Mouse (Mus musculus) brown adipose tissue, adult 24 weeks (tissue): ENCODE measurements around the gene 1600014C10Rik. TPM values are rescaled to one million over a fixed set of nuclear protein-coding genes. Genes with fewer than 3 reads are reported as not detected.

Experiments
- H3K27ac ChIP-seq: fragments of 200-500 bp; replicated peaks from 2 replicates; pipeline ENCODE4 v1.5.1; 2012; ENCODE audit warnings: low read depth, mild to moderate bottlenecking, low read length
- H3K4me1 ChIP-seq: fragments of 200-500 bp; 2 replicates; pipeline ENCODE4 v1.6.1; 2012; ENCODE audit warnings: low read length, mixed read lengths; ENCODE audit not compliant: control insufficient read depth, insufficient read depth, insufficient read length
- H3K4me3 ChIP-seq: fragments of 200-500 bp; 2 replicates; pipeline ENCODE4 v1.5.1; 2012; ENCODE audit warnings: low read depth, mild to moderate bottlenecking, low read length, moderate library complexity; ENCODE audit not compliant: insufficient read depth
- polyA plus RNA-seq: library from polyadenylated mRNA; stranded (reverse); fragments of >200 nt; gene quantifications from 2 replicates; pipeline ENCODE4 v1.2.4, GENCODE M21; 2012; ENCODE audit not compliant: missing spikeins, insufficient read depth, insufficient read length

The 1600014C10Rik gene
- polyA plus RNA-seq, 1 experiment, result 63.9 TPM

DNA sequence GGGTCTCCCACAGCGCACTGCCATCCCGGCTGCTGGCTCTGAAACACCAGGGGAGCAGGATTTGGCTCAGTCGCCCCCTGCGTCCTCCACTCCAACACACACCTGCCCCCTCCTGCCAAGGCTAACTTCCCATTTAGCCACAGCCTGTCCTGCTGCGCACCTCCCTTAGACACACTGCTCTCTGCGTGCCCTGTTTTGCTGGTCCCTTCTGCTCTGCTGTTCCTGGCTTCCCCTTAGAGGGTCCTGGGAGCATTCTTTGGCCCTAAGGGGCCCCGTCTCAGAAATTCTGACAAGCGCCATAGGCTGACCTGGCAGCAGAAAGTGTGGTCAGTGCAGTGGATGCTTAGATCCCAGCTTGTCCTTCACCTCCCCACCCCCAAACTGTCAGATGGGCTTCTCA lies 8.1 kb downstream of the 1600014C10Rik start:
- no peak overlapping the region for H3K27ac ChIP-seq
- H3K4me3 ChIP-seq, result no peak overlapping the region
- H3K4me1 ChIP-seq, result peaks cover 19% of the 10 kb centered on the region

GRCm38 (mm10) chr7:38191571-38191970 lies 8.6 kb downstream of the 1600014C10Rik start:
- H3K4me1 ChIP-seq, result peaks cover 18% of the 10 kb centered on the region
- no peak overlapping the region for H3K27ac ChIP-seq
- no peak overlapping the region for H3K4me3 ChIP-seq

DNA sequence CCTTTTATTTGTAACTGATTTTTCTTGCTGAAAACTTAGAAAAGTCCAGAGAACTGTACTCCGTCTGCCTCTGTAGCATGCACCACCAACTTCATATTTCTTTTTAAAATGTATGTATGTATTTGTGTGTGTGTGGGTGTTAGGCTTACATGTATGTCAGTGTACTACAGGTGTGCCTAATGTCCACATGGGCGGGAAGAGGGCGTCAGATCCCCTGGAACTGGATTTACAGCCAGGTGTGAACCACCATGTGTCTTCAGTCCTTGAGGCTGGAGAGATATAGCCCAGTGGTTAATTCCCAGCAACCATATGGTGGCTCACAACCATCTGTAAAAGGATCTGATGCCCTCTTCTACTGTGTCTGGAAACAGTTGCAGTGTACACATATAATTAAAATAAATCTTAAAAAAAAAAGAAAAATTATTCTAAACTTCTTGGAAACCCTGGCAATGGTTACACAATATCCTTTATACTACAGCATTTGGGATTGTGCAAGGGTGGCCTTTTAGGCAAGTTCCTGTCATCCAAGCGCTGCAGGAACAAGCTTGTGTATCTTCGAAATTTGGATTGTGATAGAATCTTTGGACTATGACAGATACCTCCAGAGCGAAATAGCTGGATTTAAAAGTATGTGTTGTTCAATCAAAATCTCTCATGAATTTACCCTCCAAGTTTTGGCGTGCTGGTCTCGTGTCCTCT lies 17.0 kb downstream of the 1600014C10Rik start:
- Histone ChIP-seq H3K4me1 (peaks cover 7% of the 10 kb centered on the region; the same call in 1 of the 2 replicates), H3K27ac (peak overlapping the region; percentile 18; the same call in 1 of the 2 replicates), H3K4me3 (no peak overlapping the region)

GRCm38 (mm10) chr7:38200606-38201289 lies 17.7 kb downstream of the 1600014C10Rik start:
- no peak overlapping the region for H3K4me3 ChIP-seq
- H3K27ac ChIP-seq, result peak overlapping the region; percentile 18; the same call in 1 of the 2 replicates
- H3K4me1 ChIP-seq, result peaks cover 7% of the 10 kb centered on the region; the same call in 1 of the 2 replicates

GRCm38 (mm10) chr7:38201290-38201658 lies 18.3 kb downstream of the 1600014C10Rik start:
- Histone ChIP-seq H3K27ac (no peak overlapping the region), H3K4me1 (peaks cover 7% of the 10 kb centered on the region; the same call in 1 of the 2 replicates)

GRCm38 (mm10) chr7:38204314-38204713 lies 21.3 kb downstream of the 1600014C10Rik start:
- H3K27ac ChIP-seq, result no peak overlapping the region
- H3K4me1 ChIP-seq, result 0 out of 2 replicates have a peak, but pooled peaks cover 4% of the 10 kb centered on the region
- H3K4me3 ChIP-seq, result no peak overlapping the region

More at GRCm38 (mm10) chr7:38201290-38201658, 18.3 kb downstream of the 1600014C10Rik start:
- no peak overlapping the region for H3K4me3 ChIP-seq

- H3K4me3 ChIP-seq, result no peak overlapping the region
- H3K4me1 ChIP-seq, result 0 out of 2 replicates have a peak, but pooled peaks cover 2% of the 10 kb centered on the region
- no peak overlapping the region for H3K27ac ChIP-seq
These were observed 22.8 kb downstream of the 1600014C10Rik start for GRCm38 (mm10) chr7:38205801-38206200.

DNA sequence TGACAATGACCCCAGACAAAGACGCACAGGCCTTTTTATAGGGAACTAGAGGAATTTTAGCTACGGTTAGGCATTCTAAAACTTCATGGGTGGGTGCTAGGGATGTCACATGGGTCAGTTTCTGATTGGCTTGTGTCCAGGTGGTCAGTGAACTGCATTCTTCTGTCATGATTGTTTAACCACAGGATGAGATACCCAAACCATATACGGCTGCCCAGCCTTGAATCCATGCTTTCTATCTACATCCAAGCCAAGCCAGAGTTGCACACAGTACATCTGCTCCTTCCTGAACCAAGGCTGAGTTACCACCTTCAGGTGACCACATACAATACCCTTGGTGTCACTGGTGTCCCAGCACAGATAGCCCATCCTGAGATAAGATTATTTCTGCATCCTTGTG lies 23.5 kb downstream of the 1600014C10Rik start:
- no peak overlapping the region for H3K27ac ChIP-seq
- no peak overlapping the region for H3K4me3 ChIP-seq
- H3K4me1 ChIP-seq, result 0 out of 2 replicates have a peak, but pooled peaks cover 2% of the 10 kb centered on the region

DNA sequence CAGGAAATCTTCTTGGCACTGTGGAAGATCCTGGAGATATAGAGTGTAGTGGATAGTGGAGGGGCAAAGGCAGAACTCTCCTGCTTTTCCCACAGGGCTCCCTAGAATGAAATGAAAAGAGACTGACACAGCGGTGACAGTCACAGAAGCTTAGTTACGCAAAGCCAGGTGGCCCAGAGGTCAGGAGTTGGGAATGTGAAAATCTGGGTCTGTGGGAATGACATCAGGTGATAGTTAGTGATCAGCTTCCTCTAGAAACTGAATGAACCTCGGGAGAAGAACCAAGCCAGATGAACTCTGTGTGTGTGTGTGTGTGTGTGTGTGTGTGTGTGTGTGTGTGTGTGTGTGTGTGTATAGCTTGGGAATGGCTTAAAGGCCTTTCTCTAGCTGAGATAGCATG lies 26.0 kb downstream of the 1600014C10Rik start:
- peaks cover 5% of the 10 kb centered on the region; the same call in 1 of the 2 replicates for H3K4me1 ChIP-seq
- H3K4me3 ChIP-seq, result no peak overlapping the region
- H3K27ac ChIP-seq, result peak overlapping the region; percentile 74

DNA sequence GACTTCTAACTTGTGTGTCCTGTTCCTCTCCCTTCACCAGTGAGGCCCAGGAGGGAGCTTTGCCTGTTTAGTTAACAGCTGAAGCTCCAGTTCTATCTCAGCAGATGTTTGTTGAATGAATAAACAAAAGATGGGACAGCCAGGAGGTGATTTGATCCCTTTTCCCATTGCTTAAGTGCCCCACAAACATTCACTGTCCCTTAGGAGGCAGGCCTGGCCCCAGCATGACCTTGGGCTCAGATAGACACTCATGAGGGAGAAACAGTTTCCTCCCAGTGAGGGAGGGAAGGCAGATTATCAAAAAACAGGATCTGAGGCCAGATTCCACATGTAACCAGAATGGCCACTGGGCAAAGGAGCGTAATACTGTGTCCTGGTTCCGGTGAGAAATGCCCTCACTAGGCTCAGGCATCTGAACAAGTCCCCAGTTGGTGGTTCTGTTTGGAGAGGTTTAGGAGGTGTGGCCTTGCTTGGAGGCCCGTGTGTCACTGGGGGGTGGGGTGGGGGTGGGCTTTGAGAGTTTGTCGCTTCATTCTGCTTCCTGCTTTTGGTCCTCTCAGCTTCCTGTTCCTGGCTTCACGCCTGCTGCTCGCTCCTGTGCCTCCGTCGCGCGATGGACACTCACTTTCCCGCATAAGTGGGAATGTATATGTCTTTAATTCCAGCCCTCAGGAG lies 26.6 kb downstream of the 1600014C10Rik start:
- Histone ChIP-seq H3K4me3 (no peak overlapping the region), H3K4me1 (peaks cover 5% of the 10 kb centered on the region; the same call in 1 of the 2 replicates), H3K27ac (peak overlapping the region; percentile 74)

DNA sequence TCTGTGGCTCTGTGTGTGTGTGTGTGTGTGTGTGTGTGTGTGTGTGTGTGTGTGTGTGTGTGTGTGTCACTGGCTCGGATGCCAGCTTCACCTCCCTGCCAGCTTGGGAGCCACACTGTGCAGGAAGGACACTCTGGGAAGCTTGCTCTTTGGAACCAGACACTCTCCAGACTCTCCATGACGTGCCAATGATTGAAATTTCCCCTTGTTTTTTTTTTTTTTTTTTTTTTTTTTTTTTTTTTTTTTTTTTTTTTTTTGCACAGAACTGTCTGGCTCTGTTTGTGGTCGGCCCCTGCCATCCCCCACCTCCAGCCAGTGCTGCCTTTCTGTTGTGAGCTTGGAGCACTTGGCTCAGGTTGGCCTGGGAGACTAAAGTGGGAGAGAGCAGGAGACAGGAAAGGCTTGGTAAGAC lies 29.6 kb downstream of the 1600014C10Rik start:
- Histone ChIP-seq H3K27ac (peak overlapping the region; percentile 52; the same call in 1 of the 2 replicates), H3K4me3 (no peak overlapping the region), H3K4me1 (peaks cover 10% of the 10 kb centered on the region; the same call in 1 of the 2 replicates)

GRCm38 (mm10) chr7:38214473-38215214 lies 31.6 kb downstream of the 1600014C10Rik start:
- no peak overlapping the region for H3K4me3 ChIP-seq
- peaks cover 8% of the 10 kb centered on the region; the same call in 1 of the 2 replicates for H3K4me1 ChIP-seq
- no peak overlapping the region for H3K27ac ChIP-seq

- Histone ChIP-seq H3K4me1 (peaks cover 8% of the 10 kb centered on the region; the same call in 1 of the 2 replicates), H3K4me3 (no peak overlapping the region), H3K27ac (no peak overlapping the region)
These were observed 32.3 kb downstream of the 1600014C10Rik start for GRCm38 (mm10) chr7:38215281-38215680.

GRCm38 (mm10) chr7:38215697-38216096 lies 32.7 kb downstream of the 1600014C10Rik start:
- Histone ChIP-seq H3K4me3 (no peak overlapping the region), H3K27ac (no peak overlapping the region), H3K4me1 (peaks cover 8% of the 10 kb centered on the region; the same call in 1 of the 2 replicates)
